Mouse (Mus musculus) heart, embryonic 11.5 days (tissue): ENCODE measurements at regions not wholly inside any gene's neighbourhood (a gene's known extent, or its start where the extent isn't known, plus 50 kb on each side); places are given as distances from the start of the nearest gene placed in this dataset.

Experiments
- ATAC-seq: fragments of 200-750 bp; cut with Nextera tagmentation; replicated peaks from 2 replicates; pipeline ENCODE4 v1.8.0; 2017; ENCODE audit warnings: moderate library complexity; ENCODE audit not compliant: insufficient number of reproducible peaks, low FRiP score, low TSS enrichment
- H3K27ac ChIP-seq: fragments of 300-500 bp; sonication (generic); 2 replicates; pipeline ENCODE4 v1.5.1; 2014; ENCODE audit warnings: mild to moderate bottlenecking, low read depth, low read length
- H3K27me3 ChIP-seq: fragments of 300-500 bp; sonication (generic); 2 replicates; pipeline ENCODE4 v1.6.1; 2014; ENCODE audit warnings: mild to moderate bottlenecking, low read length, mixed read lengths; ENCODE audit not compliant: control insufficient read depth, insufficient read depth
- H3K36me3 ChIP-seq: fragments of 300-500 bp; sonication (generic); 2 replicates; pipeline ENCODE4 v1.6.1; 2014; ENCODE audit warnings: mild to moderate bottlenecking, low read length, moderate library complexity, mixed read lengths; ENCODE audit not compliant: control insufficient read depth, insufficient read depth
- H3K4me1 ChIP-seq: fragments of 300-500 bp; sonication (generic); 2 replicates; pipeline ENCODE4 v1.6.1; 2014; ENCODE audit warnings: low read length; ENCODE audit not compliant: control insufficient read depth, insufficient read depth
- H3K4me2 ChIP-seq: fragments of 300-500 bp; sonication (generic); 2 replicates; pipeline ENCODE4 v1.6.1; 2014; ENCODE audit warnings: mild to moderate bottlenecking, moderate library complexity
- H3K4me3 ChIP-seq: fragments of 300-500 bp; sonication (generic); 2 replicates; pipeline ENCODE4 v1.5.1; 2014; ENCODE audit warnings: low read depth, low read length
- H3K9ac ChIP-seq: fragments of 300-500 bp; sonication (generic); 2 replicates; pipeline ENCODE4 v1.6.1; 2014; ENCODE audit warnings: mild to moderate bottlenecking, low read depth, low read length, moderate library complexity
- H3K9me3 ChIP-seq: fragments of 300-500 bp; sonication (generic); replicated peaks from 2 replicates; pipeline ENCODE4 v1.6.1; 2016; ENCODE audit warnings: low read length; ENCODE audit not compliant: control insufficient read depth
- WGBS: fragments of 180-500 bp; shearing (Covaris S2); extraction: QIAGEN DNeasy Blood & Tissue Kit; methylation state at CpG from one replicate; pipeline ENCODE4 v1.1.7; 2014; ENCODE audit not compliant: insufficient replicate concordance; 5-methylcytosine and 5-hydroxymethylcytosine counted together

DNA sequence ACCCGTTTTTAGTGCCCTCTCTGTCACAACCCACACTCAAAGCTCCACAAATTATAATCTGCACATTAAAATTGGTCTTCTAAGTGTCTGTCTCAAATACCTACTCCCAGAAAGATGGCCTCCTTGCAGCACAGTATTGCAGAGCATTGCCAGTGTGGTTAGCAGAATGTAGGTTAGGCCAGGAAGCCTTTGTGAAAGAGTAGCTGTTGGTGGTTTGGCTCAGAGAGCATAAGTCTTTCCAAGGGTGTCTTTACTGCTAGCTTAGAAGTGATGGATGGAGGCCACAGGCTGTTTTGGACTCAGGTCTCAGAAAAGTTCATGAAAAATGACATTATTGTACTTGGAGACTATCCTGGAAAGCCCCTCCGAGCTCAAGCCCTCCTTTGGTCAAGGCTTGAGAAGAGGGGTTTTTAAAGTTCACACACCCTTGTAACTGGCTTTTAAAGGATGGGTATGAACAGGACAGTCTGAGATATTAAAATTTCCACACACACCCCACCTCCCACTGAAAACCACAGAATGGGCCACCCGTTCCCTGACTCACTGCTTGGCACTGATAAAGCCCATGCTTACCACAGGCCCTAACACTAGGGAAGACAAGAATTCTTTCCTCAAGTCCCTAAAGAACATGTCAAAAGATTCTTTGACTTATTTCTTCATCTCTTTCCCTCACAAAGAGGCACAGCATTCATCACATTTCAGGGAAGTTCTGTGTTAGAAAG, 605.1 kb downstream of the Ets1 start:
- no peaks in the 10 kb centered on the region for H3K36me3 ChIP-seq
- no peak overlapping the region for H3K4me2 ChIP-seq
- H3K9ac ChIP-seq: no peak overlapping the region
- no peaks in the 10 kb centered on the region for H3K9me3 ChIP-seq
- no peaks in the 10 kb centered on the region for H3K4me1 ChIP-seq
- no peaks in the 10 kb centered on the region for H3K27me3 ChIP-seq
- no peak overlapping the region for H3K27ac ChIP-seq
- WGBS: 76% methylated on average over 3 of the region's 3 CpGs
- ATAC-seq: no peak
- H3K4me3 ChIP-seq: no peak overlapping the region

DNA sequence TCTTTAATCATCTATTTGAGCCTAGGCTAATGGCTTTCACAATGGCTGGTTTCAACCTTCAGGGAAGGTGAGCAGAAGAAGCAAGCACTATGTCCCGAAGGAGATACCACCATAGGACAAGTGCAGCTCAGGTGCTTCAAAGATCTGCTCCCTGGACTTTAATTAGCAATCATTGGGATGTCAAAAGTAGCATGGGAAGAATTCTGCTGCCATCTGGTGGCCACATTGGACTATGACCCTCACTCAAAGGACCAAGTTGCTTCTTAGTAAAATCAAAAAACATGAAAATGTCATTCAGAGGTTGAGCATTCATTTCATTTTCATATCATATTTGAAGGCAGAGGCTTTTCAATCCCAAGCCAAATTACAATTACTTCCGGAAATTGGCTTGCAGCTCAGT, 610.9 kb downstream of the Ets1 start:
- WGBS: 30% methylated on average over 2 of the region's 2 CpGs
- no peaks in the 10 kb centered on the region for H3K36me3 ChIP-seq
- H3K4me2 ChIP-seq: no peak overlapping the region
- H3K4me1 ChIP-seq: no peaks in the 10 kb centered on the region
- H3K9me3 ChIP-seq: no peaks in the 10 kb centered on the region
- H3K27me3 ChIP-seq: no peaks in the 10 kb centered on the region
- H3K27ac ChIP-seq: no peak overlapping the region
- H3K4me3 ChIP-seq: no peak overlapping the region
- H3K9ac ChIP-seq: no peak overlapping the region
- no peak for ATAC-seq

DNA sequence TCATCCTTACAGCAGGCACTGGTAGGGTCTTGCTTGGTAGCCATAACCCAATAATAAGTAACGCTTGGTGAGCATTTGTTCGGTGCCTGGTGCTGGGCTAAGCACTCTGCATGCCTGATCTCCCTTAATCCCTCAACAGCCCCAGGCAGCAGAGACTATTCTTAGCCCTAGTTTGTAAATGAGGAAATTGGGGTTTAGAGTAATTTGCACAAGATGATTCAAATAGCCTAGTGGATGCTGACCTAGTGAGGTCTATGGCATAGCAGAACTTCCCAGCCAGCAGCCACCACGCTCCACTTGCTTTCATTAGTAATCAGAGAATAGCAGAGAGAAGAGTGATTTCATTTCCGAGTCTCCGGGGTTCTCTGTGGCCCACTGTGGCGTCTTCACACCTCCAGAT, 622.2 kb downstream of the Ets1 start:
- no peak overlapping the region for H3K27ac ChIP-seq
- 58% methylated on average over 6 of the region's 6 CpGs for WGBS
- H3K9ac ChIP-seq: no peak overlapping the region
- H3K4me3 ChIP-seq: no peak overlapping the region
- no peak overlapping the region for H3K4me2 ChIP-seq
- no peaks in the 10 kb centered on the region for H3K36me3 ChIP-seq
- no peaks in the 10 kb centered on the region for H3K9me3 ChIP-seq
- no peaks in the 10 kb centered on the region for H3K27me3 ChIP-seq
- no peak for ATAC-seq
- H3K4me1 ChIP-seq: no peaks in the 10 kb centered on the region

DNA sequence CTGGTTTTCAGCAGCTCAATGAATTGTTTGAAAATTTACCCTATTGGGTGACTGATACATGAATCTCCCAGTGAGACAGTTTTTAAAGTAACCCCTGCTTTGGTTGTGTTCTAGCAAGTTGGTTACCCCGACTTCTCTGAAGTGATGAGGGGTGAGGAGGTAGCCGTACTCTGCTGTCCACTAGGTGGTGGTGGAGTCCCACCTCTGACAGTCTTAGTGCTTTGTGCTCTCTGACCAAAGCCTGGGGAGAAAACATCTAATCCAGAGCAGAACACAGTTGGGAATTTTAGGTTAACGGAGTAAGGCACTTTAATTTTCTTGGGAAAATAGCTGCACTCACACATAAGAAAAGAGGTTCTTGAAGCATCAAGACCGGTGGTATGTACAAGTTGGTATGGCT, 624.1 kb downstream of the Ets1 start:
- H3K36me3 ChIP-seq: no peaks in the 10 kb centered on the region
- H3K27me3 ChIP-seq: no peaks in the 10 kb centered on the region
- no peak overlapping the region for H3K9ac ChIP-seq
- no peak overlapping the region for H3K4me2 ChIP-seq
- 35% methylated on average over 4 of the region's 4 CpGs for WGBS
- H3K9me3 ChIP-seq: no peaks in the 10 kb centered on the region
- no peak overlapping the region for H3K27ac ChIP-seq
- H3K4me3 ChIP-seq: no peak overlapping the region
- no peak for ATAC-seq
- H3K4me1 ChIP-seq: no peaks in the 10 kb centered on the region

DNA sequence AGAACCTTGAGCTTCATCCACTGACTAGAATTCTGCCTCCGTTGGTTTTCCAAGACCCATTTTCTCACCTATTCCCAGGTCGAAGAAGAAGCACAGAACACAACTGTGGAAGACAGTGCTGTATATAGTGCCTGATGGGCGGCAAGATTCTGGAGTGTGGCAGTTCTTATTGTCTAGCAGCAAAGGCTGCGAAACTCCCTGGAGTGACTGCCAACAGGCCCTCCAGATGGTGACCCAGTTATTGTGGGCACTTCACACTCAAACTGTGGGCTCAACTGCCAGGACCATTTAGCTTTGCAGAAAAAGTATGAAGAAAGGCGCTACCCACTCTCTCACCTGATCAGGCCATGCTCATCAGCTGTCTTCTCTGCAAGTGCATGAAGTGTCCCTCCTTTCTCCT, 653.4 kb downstream of the Ets1 start:
- Histone ChIP-seq H3K36me3 (no peaks in the 10 kb centered on the region), H3K9me3 (no peaks in the 10 kb centered on the region), H3K27me3 (no peaks in the 10 kb centered on the region), H3K9ac (no peak overlapping the region), H3K4me1 (no peaks in the 10 kb centered on the region), H3K27ac (no peak overlapping the region), H3K4me2 (no peak overlapping the region), H3K4me3 (no peak overlapping the region)
- no peak for ATAC-seq
- WGBS: 76% methylated on average over 5 of the region's 5 CpGs

DNA sequence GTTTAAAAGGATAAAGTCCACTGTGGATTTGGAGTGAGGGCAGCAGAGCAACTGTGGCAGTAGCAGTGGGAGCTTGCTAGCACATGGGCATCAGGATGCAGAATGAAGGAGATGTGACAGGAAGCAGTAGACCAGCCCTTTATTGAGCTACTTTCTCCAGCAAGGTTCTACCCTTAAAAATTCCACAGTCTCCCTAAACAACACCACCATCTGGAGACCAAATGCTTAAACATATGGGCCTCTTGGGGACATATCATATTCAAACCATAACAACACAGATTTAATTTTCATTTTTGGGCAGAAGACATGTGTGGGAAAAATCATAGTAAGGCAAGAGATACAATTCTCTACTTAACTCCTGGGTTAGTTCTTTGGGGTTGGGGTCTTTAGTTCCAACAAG, 656.1 kb downstream of the Ets1 start:
- no peak overlapping the region for H3K27ac ChIP-seq
- H3K9ac ChIP-seq: no peak overlapping the region
- no peaks in the 10 kb centered on the region for H3K4me1 ChIP-seq

DNA sequence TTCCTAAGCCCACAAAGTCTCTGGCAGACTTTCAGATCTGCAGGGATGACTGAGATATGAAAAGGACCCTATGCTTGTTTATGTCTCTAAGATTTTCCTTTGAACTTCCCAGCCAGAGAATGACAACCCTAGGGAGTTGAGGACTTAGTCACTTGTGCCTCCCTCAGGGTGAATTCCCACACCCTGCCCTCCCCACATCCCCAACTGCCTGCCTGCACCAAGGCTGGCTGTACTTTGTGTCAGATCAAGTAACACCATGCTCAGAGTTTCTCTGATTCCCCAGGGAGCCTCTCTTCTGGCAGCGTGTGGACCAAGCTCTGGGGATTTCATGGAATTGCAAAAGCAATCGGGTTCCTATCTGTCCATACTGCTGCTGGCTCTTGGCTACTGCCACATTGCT, 659.9 kb downstream of the Ets1 start:
- H3K4me2 ChIP-seq: no peak overlapping the region
- 15% methylated on average over 2 of the region's 2 CpGs for WGBS
- no peaks in the 10 kb centered on the region for H3K27me3 ChIP-seq
- no peak overlapping the region for H3K27ac ChIP-seq
- no peak overlapping the region for H3K4me3 ChIP-seq
- H3K9me3 ChIP-seq: no peaks in the 10 kb centered on the region
- H3K36me3 ChIP-seq: no peaks in the 10 kb centered on the region
- H3K4me1 ChIP-seq: no peaks in the 10 kb centered on the region
- no peak for ATAC-seq
- H3K9ac ChIP-seq: no peak overlapping the region

More for the DNA sequence above, 656.1 kb downstream of the Ets1 start:
- Histone ChIP-seq H3K27me3 (no peaks in the 10 kb centered on the region), H3K4me2 (no peak overlapping the region), H3K36me3 (no peaks in the 10 kb centered on the region), H3K4me3 (no peak overlapping the region), H3K9me3 (no peaks in the 10 kb centered on the region)
- no peak for ATAC-seq

DNA sequence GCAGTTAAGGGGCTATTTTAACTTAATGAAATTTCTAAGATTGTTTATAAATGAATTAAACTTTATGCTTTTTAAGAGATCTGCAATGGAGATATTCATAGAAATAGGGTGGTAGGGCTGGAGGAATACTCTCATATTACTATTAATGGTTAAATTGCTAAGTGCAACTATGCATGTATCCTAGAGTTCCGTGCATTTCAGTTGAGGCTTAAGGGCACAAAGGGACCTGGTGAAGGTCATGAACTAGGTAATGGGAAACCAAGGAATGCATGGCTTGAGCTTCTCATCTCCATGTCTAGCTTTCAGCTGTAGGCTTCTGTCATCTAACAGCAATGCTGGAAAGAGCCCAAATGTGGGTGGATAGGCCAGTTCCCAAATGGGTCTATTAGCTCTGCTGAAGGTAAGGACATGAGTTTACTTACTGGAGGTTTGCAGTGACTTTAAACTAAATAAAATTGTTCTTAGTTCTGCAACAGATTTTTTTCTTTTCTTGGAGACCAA, 683.6 kb downstream of the Ets1 start:
- Histone ChIP-seq H3K4me3 (no peak overlapping the region), H3K27ac (no peak overlapping the region), H3K4me1 (no peaks in the 10 kb centered on the region), H3K27me3 (no peaks in the 10 kb centered on the region), H3K9ac (no peak overlapping the region), H3K4me2 (no peak overlapping the region), H3K36me3 (no peaks in the 10 kb centered on the region), H3K9me3 (no peaks in the 10 kb centered on the region)
- ATAC-seq: no peak
- 76% methylated on average over 1 of the region's 1 CpGs for WGBS

DNA sequence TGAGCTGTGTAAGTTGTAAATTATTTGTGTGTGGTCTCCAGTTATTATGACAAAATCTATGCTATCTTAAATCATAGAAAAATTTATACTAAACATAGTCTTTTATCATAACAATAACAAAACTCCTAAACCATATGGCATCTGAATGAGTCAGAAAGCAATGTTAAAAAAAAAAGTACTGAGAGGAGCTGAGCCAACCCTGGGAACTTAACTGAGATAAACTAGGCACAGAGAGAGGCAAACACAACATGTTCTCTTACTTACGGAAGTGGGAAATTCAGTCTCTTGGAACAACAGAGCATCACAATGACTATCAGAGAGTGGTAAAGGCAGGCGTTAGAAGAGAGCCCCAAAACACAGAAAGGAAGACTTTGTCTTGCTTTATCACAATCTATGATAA, 691.7 kb downstream of the Ets1 start:
- H3K4me2 ChIP-seq: no peak overlapping the region
- H3K27ac ChIP-seq: no peak overlapping the region
- H3K9ac ChIP-seq: no peak overlapping the region
- no peaks in the 10 kb centered on the region for H3K27me3 ChIP-seq
- H3K9me3 ChIP-seq: no peaks in the 10 kb centered on the region
- ATAC-seq: no peak
- no peak overlapping the region for H3K4me3 ChIP-seq
- no peaks in the 10 kb centered on the region for H3K36me3 ChIP-seq
- 47% methylated on average over 2 of the region's 2 CpGs for WGBS
- no peaks in the 10 kb centered on the region for H3K4me1 ChIP-seq
